Mouse (Mus musculus): ENCODE data around the gene Ddx54.

Ddx54 gene

GRCm38 (mm10) chr5:120631892-120632291, 19.4 kb downstream of the Ddx54 start:
- in situ Hi-C loops (cut with MboI; ENCODE audit: unreplicated experiment in 2 of 2) = no loop called here

GRCm38 (mm10) chr5:120634131-120634530, 21.6 kb downstream of the Ddx54 start, which contains the start of gene Cfap73:
Gene Cfap73 (minus strand): TSS chr5:120634235.
- in situ Hi-C loops (cut with MboI; ENCODE audit: unreplicated experiment in 2 of 2) = no loop called here

- in situ Hi-C loops (cut with MboI; ENCODE audit: unreplicated experiment in 2 of 2) = no loop called here
Measured at GRCm38 (mm10) chr5:120634860-120635259, 22.3 kb downstream of the Ddx54 start.

- in situ Hi-C loops (cut with MboI; ENCODE audit: unreplicated experiment in 2 of 2) = no loop called here
Measured at GRCm38 (mm10) chr5:120635633-120636032, 23.1 kb downstream of the Ddx54 start.

DNA sequence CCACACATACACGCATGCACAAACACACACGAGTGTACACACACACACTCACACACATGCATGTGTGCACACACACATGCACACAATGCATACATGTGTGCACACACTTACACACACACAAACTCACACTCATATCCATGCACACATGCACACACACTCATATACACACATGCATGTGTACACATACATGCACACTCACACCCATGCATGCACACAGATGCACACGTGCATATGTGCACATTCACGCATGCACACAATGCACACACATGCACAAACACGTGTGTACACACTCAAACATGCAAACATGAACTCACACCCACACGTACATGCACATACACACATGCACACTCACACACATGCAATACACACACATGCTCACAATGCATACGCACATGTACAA, 27.6 kb downstream of the Ddx54 start:
- in situ Hi-C loops (cut with MboI; ENCODE audit: unreplicated experiment in 2 of 2) = no loop called here

DNA sequence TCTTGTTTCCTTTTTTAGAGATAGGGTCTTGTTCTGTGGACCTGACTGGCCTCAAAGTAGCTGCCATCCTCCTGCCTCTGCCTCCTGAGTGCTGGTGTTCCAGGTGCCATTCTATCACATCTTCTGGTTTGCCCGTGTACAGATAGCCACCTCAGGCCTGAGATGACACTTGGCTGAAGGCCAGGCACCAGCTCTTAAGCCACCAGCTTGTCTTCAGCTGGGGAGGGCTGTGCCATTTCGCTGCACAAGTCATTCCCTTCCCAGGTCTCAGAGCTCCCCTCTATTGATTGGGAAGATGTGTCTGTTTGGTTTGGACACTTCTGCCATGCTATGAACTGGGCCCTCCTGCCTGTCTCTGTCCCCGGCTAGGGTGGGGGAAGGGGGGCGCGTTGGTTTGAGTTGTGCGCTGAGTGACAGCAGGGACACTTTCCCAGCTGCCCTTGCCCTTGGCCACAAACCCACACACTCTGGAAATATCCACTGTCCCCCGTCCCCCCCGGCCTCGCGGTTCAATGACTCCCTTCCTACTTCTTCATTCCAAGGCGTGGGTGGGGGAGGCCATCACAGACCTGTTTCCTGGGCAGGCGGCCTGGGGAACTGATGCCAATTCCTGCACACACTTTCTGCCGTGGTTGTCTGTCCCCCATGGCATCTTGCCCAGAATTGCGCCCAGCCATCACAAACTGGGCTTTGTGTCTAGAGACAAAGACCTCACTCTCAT, 31.0 kb downstream of the Ddx54 start:
- in situ Hi-C loops (cut with MboI; ENCODE audit: unreplicated experiment in 2 of 2) = no loop called here

- in situ Hi-C loops (cut with MboI; ENCODE audit: unreplicated experiment in 2 of 2) = no loop called here
Measured at GRCm38 (mm10) chr5:120644227-120644626, 31.7 kb downstream of the Ddx54 start.

GRCm38 (mm10) chr5:120645851-120646250, 33.3 kb downstream of the Ddx54 start:
- in situ Hi-C loops (cut with MboI; ENCODE audit: unreplicated experiment in 2 of 2) = no loop called here

- in situ Hi-C loops (cut with MboI; ENCODE audit: unreplicated experiment in 2 of 2) = no loop called here
Measured at GRCm38 (mm10) chr5:120647361-120647760, 34.8 kb downstream of the Ddx54 start.

DNA sequence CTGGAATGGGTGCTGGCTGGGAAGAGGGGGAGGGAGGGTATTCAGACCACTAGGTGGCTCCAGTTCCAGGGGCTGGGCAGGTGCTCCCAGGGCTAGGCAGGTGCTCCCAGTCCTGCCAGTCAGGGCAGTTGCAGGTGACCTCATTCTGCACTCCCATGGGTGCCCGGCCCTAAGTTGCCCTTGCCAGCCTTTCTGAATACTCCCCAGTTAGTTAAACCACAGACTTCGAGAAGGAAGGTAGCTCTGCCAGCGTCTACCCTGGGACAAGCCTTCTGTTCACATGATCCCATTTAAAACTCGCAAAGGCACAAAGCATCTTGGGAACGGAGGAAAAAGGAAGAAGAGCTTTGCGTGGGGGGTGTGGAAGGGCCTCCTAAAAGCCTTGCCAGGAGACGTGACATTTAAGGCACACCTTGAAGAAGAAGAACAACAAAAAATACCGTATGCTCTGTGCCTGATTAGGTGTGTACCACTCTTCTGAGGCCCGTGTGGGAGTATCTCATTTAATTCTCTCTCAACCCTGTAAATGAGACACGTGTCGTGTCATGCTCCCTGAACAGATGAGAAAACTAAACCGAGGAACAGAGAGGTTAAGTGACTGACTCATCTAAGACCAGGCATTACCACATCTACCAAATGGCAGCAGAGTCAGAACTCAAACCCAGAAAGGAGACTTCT, 35.4 kb downstream of the Ddx54 start:
- in situ Hi-C loops (cut with MboI; ENCODE audit: unreplicated experiment in 2 of 2) = no loop called here

DNA sequence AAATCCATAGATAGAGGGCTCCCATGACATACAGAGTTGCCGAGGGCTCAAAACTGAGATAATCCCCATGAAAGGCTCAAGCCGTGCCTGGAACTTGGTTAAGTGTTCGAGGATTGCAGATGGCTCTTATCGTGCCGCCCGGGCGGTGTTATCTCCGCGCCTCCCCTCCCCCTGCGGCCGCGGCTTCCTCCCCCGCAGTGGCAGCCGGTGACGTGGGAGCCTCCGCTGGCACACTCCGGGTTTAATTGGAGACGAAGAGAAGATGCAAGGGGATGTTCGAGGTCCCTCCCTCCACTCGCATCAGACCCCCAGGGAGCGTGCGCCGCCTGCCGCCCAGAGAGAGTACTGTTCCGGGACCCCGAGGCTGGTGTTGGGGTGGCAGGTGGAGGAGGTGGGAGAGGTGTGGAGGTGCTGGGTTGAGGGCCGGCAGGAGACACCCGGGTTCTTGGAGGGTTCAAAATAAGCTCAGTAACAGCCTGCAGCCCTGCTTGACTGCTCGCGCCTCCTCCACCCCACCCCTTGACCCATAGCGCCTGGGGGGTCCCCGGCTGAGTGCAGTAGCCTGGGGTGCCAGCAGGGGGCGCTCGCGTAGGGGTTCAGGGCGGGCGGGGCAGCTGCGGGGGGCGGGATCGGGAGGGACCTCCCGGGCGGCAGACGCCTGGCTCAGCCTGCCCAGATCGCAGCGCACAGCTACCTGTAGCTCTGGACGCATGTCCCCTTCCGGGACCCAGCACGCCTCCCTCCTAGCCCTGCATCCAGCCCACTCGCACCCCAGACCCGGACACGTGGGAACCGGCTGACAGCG, 36.2 kb downstream of the Ddx54 start, which contains the start of gene Rasal1:
TSS of gene Rasal1 (plus strand) at position 244 of the 805 bp plus-strand sequence.
- in situ Hi-C loops (cut with MboI; ENCODE audit: unreplicated experiment in 2 of 2) = no loop called here

DNA sequence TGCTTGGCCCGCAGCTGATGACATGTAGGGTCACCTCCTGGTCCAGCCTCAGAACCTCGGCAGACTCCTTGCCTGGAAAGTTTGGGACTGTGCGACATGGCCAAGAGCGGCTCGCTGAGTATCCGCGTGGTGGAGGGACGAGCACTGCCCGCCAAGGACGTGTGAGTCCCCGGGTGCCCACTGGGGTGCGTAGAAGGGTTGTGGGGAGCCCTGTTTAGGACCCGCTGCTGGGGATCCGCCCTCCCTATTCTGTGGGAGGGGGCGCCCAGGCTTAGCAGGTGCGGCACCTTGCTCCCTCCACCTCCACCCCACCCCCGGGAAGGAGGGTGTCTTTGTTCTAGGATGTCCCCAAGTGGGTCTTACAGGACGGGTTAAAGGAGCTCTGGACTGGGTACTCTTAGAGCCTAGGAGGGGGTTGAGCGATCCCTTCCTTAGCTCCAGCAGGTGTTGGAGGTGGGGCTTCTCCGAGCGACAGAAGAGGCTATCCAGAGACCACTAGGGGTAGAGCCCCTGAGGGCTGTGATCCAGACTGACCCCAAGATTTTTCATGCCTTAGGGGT, 36.9 kb downstream of the Ddx54 start:
- in situ Hi-C loops (cut with MboI; ENCODE audit: unreplicated experiment in 2 of 2) = no loop called here

GRCm38 (mm10) chr5:120649938-120650337, 37.4 kb downstream of the Ddx54 start:
- in situ Hi-C loops (cut with MboI; ENCODE audit: unreplicated experiment in 2 of 2) = no loop called here

- in situ Hi-C loops (cut with MboI; ENCODE audit: unreplicated experiment in 2 of 2) = no loop called here
Measured at GRCm38 (mm10) chr5:120651230-120651629, 38.7 kb downstream of the Ddx54 start.

DNA sequence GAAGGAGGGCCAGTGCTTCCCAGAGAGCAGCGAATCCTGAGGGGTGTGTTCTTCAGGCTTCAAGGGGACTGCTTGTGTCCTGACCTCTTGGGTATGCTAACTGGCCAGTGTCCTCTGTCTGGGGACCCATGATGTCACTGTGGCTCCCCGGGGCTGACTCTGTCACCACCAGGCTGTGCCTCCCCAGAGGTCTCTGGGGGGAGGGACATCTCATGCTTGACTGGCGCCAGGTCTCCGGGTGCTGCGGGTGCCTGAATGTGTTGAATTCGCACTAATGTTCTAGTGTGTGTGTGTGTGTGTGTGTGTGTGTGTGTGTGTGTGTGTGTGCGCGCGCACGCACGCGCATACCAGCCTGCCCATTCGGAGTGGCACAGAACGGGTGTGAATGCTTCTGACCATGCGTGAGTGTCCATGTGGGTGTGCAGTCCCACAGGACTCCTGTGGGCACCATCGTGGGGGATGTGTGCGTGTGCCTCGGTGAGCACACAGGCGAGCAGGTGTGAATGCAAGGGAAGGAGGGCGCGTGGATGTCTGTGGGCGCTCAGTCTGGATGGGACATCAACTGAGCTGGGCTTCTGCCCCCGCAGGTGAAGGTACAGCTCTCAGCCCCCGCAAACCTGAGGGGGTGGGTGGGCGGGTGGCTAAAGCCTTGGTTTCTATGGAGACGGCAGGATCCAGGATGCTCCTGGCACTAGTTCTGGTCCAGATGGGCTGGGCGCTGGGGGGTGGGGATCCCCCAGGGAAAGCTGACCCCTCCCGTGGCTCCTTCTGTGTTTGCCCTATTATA, 40.6 kb downstream of the Ddx54 start:
- in situ Hi-C loops (cut with MboI; ENCODE audit: unreplicated experiment in 2 of 2) = no loop called here

GRCm38 (mm10) chr5:120653873-120654272, 41.3 kb downstream of the Ddx54 start:
- in situ Hi-C loops (cut with MboI; ENCODE audit: unreplicated experiment in 2 of 2) = no loop called here

- in situ Hi-C loops (cut with MboI; ENCODE audit: unreplicated experiment in 2 of 2) = no loop called here
Measured at GRCm38 (mm10) chr5:120656281-120656751, 43.8 kb downstream of the Ddx54 start.

DNA sequence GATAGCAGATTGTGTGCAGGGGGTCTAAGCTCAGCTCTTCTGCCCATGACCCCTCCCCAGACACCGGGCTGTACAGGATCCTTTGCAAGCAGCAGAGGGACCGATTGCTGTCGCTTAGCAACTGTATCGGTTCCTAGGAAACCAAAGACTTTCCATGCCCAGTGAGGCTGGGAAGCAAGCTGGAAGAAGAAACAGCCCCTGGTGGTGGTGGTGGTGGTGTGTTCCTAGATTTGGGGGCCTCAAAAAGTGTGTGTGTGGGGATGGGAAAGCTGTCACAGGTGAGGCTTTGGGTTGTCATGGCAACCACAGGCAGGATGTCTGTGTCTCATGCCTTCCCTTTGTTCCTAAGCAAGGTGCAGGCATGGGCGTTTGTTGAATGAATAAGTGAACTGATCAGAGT, 48.3 kb downstream of the Ddx54 start:
- in situ Hi-C loops (cut with MboI; ENCODE audit: unreplicated experiment in 2 of 2) = no loop called here

GRCm38 (mm10) chr5:120664888-120665287, 52.3 kb downstream of the Ddx54 start:
- in situ Hi-C loops (cut with MboI; ENCODE audit: unreplicated experiment in 2 of 2) = no loop called here

- in situ Hi-C loops (cut with MboI; ENCODE audit: unreplicated experiment in 2 of 2) = no loop called here
Measured at GRCm38 (mm10) chr5:120668761-120669160, 56.2 kb downstream of the Ddx54 start.
